Mouse (Mus musculus): ENCODE results near the gene Pcdh15. TPM values are rescaled to one million over a fixed set of nuclear protein-coding genes. Genes with fewer than 3 reads are reported as not detected.

Gene Pcdh15
- polyA plus RNA-seq, 1 experiment from 2014 or later: 2.9 TPM

GRCm38 (mm10) chr10:74414021-74414420 lies 1314.9 kb downstream of the Pcdh15 start:
- Histone ChIP-seq H3K9ac (no peak overlapping the region), H3K27ac (replicated peaks) (no peak overlapping the region), H3K36me3 (no peaks in the 10 kb centered on the region), H3K9me3 (replicated peaks) (no peaks in the 10 kb centered on the region), H3K27me3 (no peaks in the 10 kb centered on the region), H3K4me3 (replicated peaks) (no peak overlapping the region), H3K4me2 (replicated peaks) (no peak overlapping the region), H3K4me1 (no peaks in the 10 kb centered on the region)
- 26% methylated on average over 3 of the region's 3 CpGs for WGBS
- ATAC-seq (ENCODE audit: insufficient number of reproducible peaks, low FRiP score, low TSS enrichment, low read depth): no peak

GRCm38 (mm10) chr10:74414945-74415344 lies 1315.8 kb downstream of the Pcdh15 start:
- Histone ChIP-seq H3K4me2 (replicated peaks) (no peak overlapping the region), H3K4me3 (replicated peaks) (no peak overlapping the region), H3K4me1 (no peaks in the 10 kb centered on the region), H3K27me3 (no peaks in the 10 kb centered on the region), H3K36me3 (no peaks in the 10 kb centered on the region), H3K27ac (replicated peaks) (no peak overlapping the region), H3K9me3 (replicated peaks) (no peaks in the 10 kb centered on the region), H3K9ac (no peak overlapping the region)
- 82% methylated on average over 1 of the region's 1 CpGs for WGBS
- ATAC-seq (ENCODE audit: insufficient number of reproducible peaks, low FRiP score, low TSS enrichment, low read depth): no peak

- 37% methylated on average over 4 of the region's 4 CpGs for WGBS
- no peak overlapping the region for H3K27ac ChIP-seq (replicated peaks)
Measured at GRCm38 (mm10) chr10:74415359-74415758, 1316.2 kb downstream of the Pcdh15 start.

GRCm38 (mm10) chr10:74415949-74416348 lies 1316.8 kb downstream of the Pcdh15 start:
- Histone ChIP-seq H3K9me3 (replicated peaks) (no peaks in the 10 kb centered on the region), H3K27me3 (no peaks in the 10 kb centered on the region), H3K4me2 (replicated peaks) (no peak overlapping the region), H3K36me3 (no peaks in the 10 kb centered on the region), H3K4me3 (replicated peaks) (no peak overlapping the region), H3K27ac (replicated peaks) (no peak overlapping the region), H3K9ac (no peak overlapping the region), H3K4me1 (no peaks in the 10 kb centered on the region)
- WGBS: 70% methylated on average over 10 of the region's 10 CpGs
- no peak for ATAC-seq (ENCODE audit: insufficient number of reproducible peaks, low FRiP score, low TSS enrichment, low read depth)

More at GRCm38 (mm10) chr10:74415359-74415758, 1316.2 kb downstream of the Pcdh15 start:
- no peak for ATAC-seq (ENCODE audit: insufficient number of reproducible peaks, low FRiP score, low TSS enrichment, low read depth)
- H3K9me3 ChIP-seq (replicated peaks): no peaks in the 10 kb centered on the region
- no peak overlapping the region for H3K9ac ChIP-seq
- no peaks in the 10 kb centered on the region for H3K4me1 ChIP-seq
- H3K36me3 ChIP-seq: no peaks in the 10 kb centered on the region
- H3K4me2 ChIP-seq (replicated peaks): no peak overlapping the region
- no peaks in the 10 kb centered on the region for H3K27me3 ChIP-seq
- no peak overlapping the region for H3K4me3 ChIP-seq (replicated peaks)

GRCm38 (mm10) chr10:74450069-74450468 lies 1350.9 kb downstream of the Pcdh15 start:
- no peaks in the 10 kb centered on the region for H3K4me1 ChIP-seq
- no peak overlapping the region for H3K4me2 ChIP-seq (replicated peaks)
- H3K9ac ChIP-seq: no peak overlapping the region
- no peak for ATAC-seq (ENCODE audit: insufficient number of reproducible peaks, low FRiP score, low TSS enrichment, low read depth)
- H3K36me3 ChIP-seq: no peaks in the 10 kb centered on the region
- WGBS: 83% methylated on average over 11 of the region's 11 CpGs
- H3K4me3 ChIP-seq (replicated peaks): no peak overlapping the region
- H3K9me3 ChIP-seq (replicated peaks): no peaks in the 10 kb centered on the region
- H3K27ac ChIP-seq (replicated peaks): no peak overlapping the region
- H3K27me3 ChIP-seq: no peaks in the 10 kb centered on the region

- H3K36me3 ChIP-seq: no peaks in the 10 kb centered on the region
- ATAC-seq (ENCODE audit: insufficient number of reproducible peaks, low FRiP score, low TSS enrichment, low read depth): no peak
- no peaks in the 10 kb centered on the region for H3K9me3 ChIP-seq (replicated peaks)
- H3K27me3 ChIP-seq: no peaks in the 10 kb centered on the region
- no peak overlapping the region for H3K9ac ChIP-seq
- H3K4me2 ChIP-seq (replicated peaks): no peak overlapping the region
- H3K27ac ChIP-seq (replicated peaks): no peak overlapping the region
- no peak overlapping the region for H3K4me3 ChIP-seq (replicated peaks)
- 13% methylated on average over 2 of the region's 2 CpGs for WGBS
- no peaks in the 10 kb centered on the region for H3K4me1 ChIP-seq
Measured at GRCm38 (mm10) chr10:74463972-74464371, 1364.8 kb downstream of the Pcdh15 start.

GRCm38 (mm10) chr10:74480779-74481178 lies 1381.6 kb downstream of the Pcdh15 start:
- H3K36me3 ChIP-seq: no peaks in the 10 kb centered on the region
- no peak overlapping the region for H3K27ac ChIP-seq (replicated peaks)
- H3K27me3 ChIP-seq: no peaks in the 10 kb centered on the region
- no peak overlapping the region for H3K4me3 ChIP-seq (replicated peaks)
- H3K9me3 ChIP-seq (replicated peaks): no peaks in the 10 kb centered on the region
- H3K4me2 ChIP-seq (replicated peaks): no peak overlapping the region
- H3K9ac ChIP-seq: no peak overlapping the region
- WGBS: 68% methylated on average over 3 of the region's 3 CpGs
- ATAC-seq (ENCODE audit: insufficient number of reproducible peaks, low FRiP score, low TSS enrichment, low read depth): no peak
- no peaks in the 10 kb centered on the region for H3K4me1 ChIP-seq

GRCm38 (mm10) chr10:74512315-74512714 lies 1413.2 kb downstream of the Pcdh15 start:
- H3K4me2 ChIP-seq (replicated peaks): no peak overlapping the region
- H3K27ac ChIP-seq (replicated peaks): no peak overlapping the region
- ATAC-seq (ENCODE audit: insufficient number of reproducible peaks, low FRiP score, low TSS enrichment, low read depth): no peak
- H3K9ac ChIP-seq: no peak overlapping the region
- no peaks in the 10 kb centered on the region for H3K36me3 ChIP-seq
- H3K4me3 ChIP-seq (replicated peaks): no peak overlapping the region
- no peaks in the 10 kb centered on the region for H3K9me3 ChIP-seq (replicated peaks)
- 36% methylated on average over 3 of the region's 3 CpGs for WGBS
- H3K4me1 ChIP-seq: no peaks in the 10 kb centered on the region
- no peaks in the 10 kb centered on the region for H3K27me3 ChIP-seq

GRCm38 (mm10) chr10:74513743-74514142 lies 1414.6 kb downstream of the Pcdh15 start:
- Histone ChIP-seq H3K9me3 (replicated peaks) (no peaks in the 10 kb centered on the region), H3K27ac (replicated peaks) (no peak overlapping the region), H3K27me3 (no peaks in the 10 kb centered on the region), H3K4me2 (replicated peaks) (no peak overlapping the region), H3K4me3 (replicated peaks) (no peak overlapping the region), H3K36me3 (no peaks in the 10 kb centered on the region), H3K9ac (no peak overlapping the region), H3K4me1 (no peaks in the 10 kb centered on the region)
- no peak for ATAC-seq (ENCODE audit: insufficient number of reproducible peaks, low FRiP score, low TSS enrichment, low read depth)

- Histone ChIP-seq H3K9ac (no peak overlapping the region), H3K36me3 (no peaks in the 10 kb centered on the region), H3K4me2 (replicated peaks) (no peak overlapping the region), H3K4me3 (replicated peaks) (no peak overlapping the region), H3K4me1 (no peaks in the 10 kb centered on the region), H3K9me3 (replicated peaks) (no peaks in the 10 kb centered on the region), H3K27ac (replicated peaks) (no peak overlapping the region), H3K27me3 (no peaks in the 10 kb centered on the region)
- ATAC-seq (ENCODE audit: insufficient number of reproducible peaks, low FRiP score, low TSS enrichment, low read depth): no peak
- 79% methylated on average over 2 of the region's 2 CpGs for WGBS
Measured at GRCm38 (mm10) chr10:74538371-74538770, 1439.2 kb downstream of the Pcdh15 start.

- Histone ChIP-seq H3K4me2 (replicated peaks) (no peak overlapping the region), H3K9ac (no peak overlapping the region), H3K27ac (replicated peaks) (no peak overlapping the region), H3K4me3 (replicated peaks) (no peak overlapping the region), H3K9me3 (replicated peaks) (no peaks in the 10 kb centered on the region), H3K27me3 (no peaks in the 10 kb centered on the region), H3K4me1 (no peaks in the 10 kb centered on the region), H3K36me3 (no peaks in the 10 kb centered on the region)
- no peak for ATAC-seq (ENCODE audit: insufficient number of reproducible peaks, low FRiP score, low TSS enrichment, low read depth)
- 70% methylated on average over 2 of the region's 2 CpGs for WGBS
Measured at GRCm38 (mm10) chr10:74555326-74555725, 1456.2 kb downstream of the Pcdh15 start.

- ATAC-seq (ENCODE audit: insufficient number of reproducible peaks, low FRiP score, low TSS enrichment, low read depth): no peak
- no peak overlapping the region for H3K27ac ChIP-seq (replicated peaks)
Measured at GRCm38 (mm10) chr10:74569603-74570002, 1470.5 kb downstream of the Pcdh15 start.

More at GRCm38 (mm10) chr10:74569603-74570002, 1470.5 kb downstream of the Pcdh15 start:
- Histone ChIP-seq H3K27me3 (no peaks in the 10 kb centered on the region), H3K4me1 (no peaks in the 10 kb centered on the region), H3K4me3 (replicated peaks) (no peak overlapping the region), H3K4me2 (replicated peaks) (no peak overlapping the region), H3K9me3 (replicated peaks) (no peaks in the 10 kb centered on the region), H3K9ac (no peak overlapping the region), H3K36me3 (no peaks in the 10 kb centered on the region)
- WGBS: 75% methylated on average over 3 of the region's 3 CpGs

All from embryonic facial prominence, embryonic 15.5 days (tissue).